Mouse (Mus musculus): ENCODE measurements at regions not wholly inside any gene's neighbourhood (a gene's known extent, or its start where the extent isn't known, plus 50 kb on each side); places are given as distances from the start of the nearest gene placed in this dataset.
"Not testable (repeated sequence)": the region's sequence is repeated elsewhere in the genome, so short reads cannot be mapped to it uniquely, and the experiment has no call there.

- DNase-seq (ENCODE audit: low spot score in 2 of 2), result no peak
Measured at GRCm38 (mm10) chr8:78064161-78064560, 148.9 kb upstream of the Ttc29 start.

- DNase-seq (ENCODE audit: low spot score in 2 of 2), result no peak
Measured at GRCm38 (mm10) chr8:78065890-78066493, 147.1 kb upstream of the Ttc29 start.

- no peak for DNase-seq (ENCODE audit: low spot score in 2 of 2)
Measured at GRCm38 (mm10) chr8:78068087-78068910, 144.8 kb upstream of the Ttc29 start.

GRCm38 (mm10) chr8:78073821-78074220 lies 139.3 kb upstream of the Ttc29 start:
- no peak for DNase-seq (ENCODE audit: low spot score in 2 of 2)

- DNase-seq (ENCODE audit: low spot score in 2 of 2), result no peak
Measured at GRCm38 (mm10) chr8:78077122-78077521, 136.0 kb upstream of the Ttc29 start.

- not testable (repeated sequence) for DNase-seq (ENCODE audit: low spot score in 2 of 2)
Measured at GRCm38 (mm10) chr8:78081395-78081794, 131.7 kb upstream of the Ttc29 start.

GRCm38 (mm10) chr8:78083012-78083411 lies 130.1 kb upstream of the Ttc29 start:
- DNase-seq (ENCODE audit: low spot score in 2 of 2), result no peak

GRCm38 (mm10) chr8:78086361-78086760 lies 126.7 kb upstream of the Ttc29 start:
- DNase-seq (ENCODE audit: low spot score in 2 of 2), result no peak

- DNase-seq (ENCODE audit: low spot score in 2 of 2), result no peak
Measured at GRCm38 (mm10) chr8:78090382-78091122, 122.5 kb upstream of the Ttc29 start.

GRCm38 (mm10) chr8:78096383-78096782 lies 116.7 kb upstream of the Ttc29 start:
- DNase-seq (ENCODE audit: low spot score in 2 of 2), result no peak

- DNase-seq (ENCODE audit: low spot score in 2 of 2), result no peak
Measured at GRCm38 (mm10) chr8:78098191-78098745, 114.8 kb upstream of the Ttc29 start.

GRCm38 (mm10) chr8:78099091-78099490 lies 114.0 kb upstream of the Ttc29 start:
- DNase-seq (ENCODE audit: low spot score in 2 of 2), result no peak

- DNase-seq (ENCODE audit: low spot score in 2 of 2), result no peak
Measured at GRCm38 (mm10) chr8:78107339-78107738, 105.8 kb upstream of the Ttc29 start.

- no peak for DNase-seq (ENCODE audit: low spot score in 2 of 2)
Measured at GRCm38 (mm10) chr8:78110003-78110649, 103.0 kb upstream of the Ttc29 start.

GRCm38 (mm10) chr8:78113105-78113504 lies 100.0 kb upstream of the Ttc29 start:
- DNase-seq (ENCODE audit: low spot score in 2 of 2), result no peak

GRCm38 (mm10) chr8:78114512-78114911 lies 98.6 kb upstream of the Ttc29 start:
- DNase-seq (ENCODE audit: low spot score in 2 of 2), result no peak

- no peak for DNase-seq (ENCODE audit: low spot score in 2 of 2)
Measured at GRCm38 (mm10) chr8:78117191-78117590, 95.9 kb upstream of the Ttc29 start.

GRCm38 (mm10) chr8:78118493-78118892 lies 94.6 kb upstream of the Ttc29 start:
- no peak for DNase-seq (ENCODE audit: low spot score in 2 of 2)

GRCm38 (mm10) chr8:78119682-78120081 lies 93.4 kb upstream of the Ttc29 start:
- DNase-seq (ENCODE audit: low spot score in 2 of 2), result no peak

- DNase-seq (ENCODE audit: low spot score in 2 of 2), result peak in 1 of 2 experiments; percentile 16
Measured at GRCm38 (mm10) chr8:78124248-78124647, 88.8 kb upstream of the Ttc29 start.

GRCm38 (mm10) chr8:78127852-78128251 lies 85.2 kb upstream of the Ttc29 start:
- peak in 1 of 2 experiments; percentile 20 for DNase-seq (ENCODE audit: low spot score in 2 of 2)
